Mouse (Mus musculus) spleen, adult 2 months (tissue): ENCODE data around the gene Bdnf.

Source experiments
- CTCF ChIP-seq: fragments of 200-500 bp; IDR thresholded peaks from 2 replicates; pipeline ENCODE4 v1.5.1; 2011; ENCODE audit warnings: mild to moderate bottlenecking, inconsistent platforms; ENCODE audit not compliant: insufficient read depth, insufficient read length, insufficient replicate concordance; ENCODE audit errors: extremely low read depth
- POLR2A ChIP-seq: fragments of 200-500 bp; IDR thresholded peaks from 2 replicates; pipeline ENCODE4 v1.6.1; 2011; ENCODE audit warnings: low read depth, low read length, inconsistent platforms

- TF ChIP-seq CTCF (no peak), POLR2A (no peak)
Observed at GRCm38 (mm10) chr2:109692266-109693177, 18.0 kb downstream of the Bdnf start.
